Mouse (Mus musculus): ENCODE measurements around the gene Syce3.

- no peak for TF ChIP-seq CTCF (IDR thresholded peaks at IDR 0.05; ENCODE audit: low read depth, low read length)
- TF ChIP-seq POLR2A (IDR thresholded peaks at IDR 0.05; ENCODE audit: insufficient read depth, low read length), result no peak
Observed at GRCm38 (mm10) chr15:89377938-89378828, 32.1 kb downstream of the Syce3 start.

Data from ES-Bruce4 (cell line).